Mouse (Mus musculus) midbrain, embryonic 11.5 days (tissue): ENCODE measurements around the gene Agpat4. TPM values are rescaled to one million over a fixed set of nuclear protein-coding genes. Genes with fewer than 3 reads are reported as not detected.
A peak's percentile ranks its signal among the peaks of the same experiment; 100 is the strongest.

Experiments
- ATAC-seq: fragments of 200-750 bp; cut with Nextera tagmentation; 2 replicates; pipeline ENCODE4 v1.8.0; 2017; ENCODE audit warnings: moderate TSS enrichment, moderate library complexity; ENCODE audit not compliant: low FRiP score
- DNase-seq: peaks from one replicate; pipeline ENCODE4 v3.0.0; 2015; ENCODE audit warnings: low spot score; ENCODE audit errors: missing footprints
- H3K27ac ChIP-seq: fragments of 300-500 bp; sonication (generic); 2 replicates; pipeline ENCODE4 v1.5.1; 2014; ENCODE audit warnings: low read depth, low read length
- H3K27me3 ChIP-seq: fragments of 300-500 bp; sonication (generic); 2 replicates; pipeline ENCODE4 v1.6.1; 2014; ENCODE audit warnings: mild to moderate bottlenecking, low read length, moderate library complexity, mixed read lengths; ENCODE audit not compliant: control insufficient read depth, insufficient read depth
- H3K36me3 ChIP-seq: fragments of 300-500 bp; sonication (generic); 2 replicates; pipeline ENCODE4 v1.6.1; 2014; ENCODE audit warnings: mild to moderate bottlenecking, low read length, moderate library complexity, mixed read lengths; ENCODE audit not compliant: control insufficient read depth, insufficient read depth
- H3K4me1 ChIP-seq: fragments of 300-500 bp; sonication (generic); 2 replicates; pipeline ENCODE4 v1.6.1; 2014; ENCODE audit warnings: low read length; ENCODE audit not compliant: control insufficient read depth, insufficient read depth
- H3K4me2 ChIP-seq: fragments of 300-500 bp; sonication (generic); 2 replicates; pipeline ENCODE4 v1.6.1; 2014; ENCODE audit warnings: mild to moderate bottlenecking, moderate library complexity
- H3K4me3 ChIP-seq: fragments of 300-500 bp; sonication (generic); 2 replicates; pipeline ENCODE4 v1.5.1; 2014; ENCODE audit warnings: low read depth, low read length
- H3K9ac ChIP-seq: fragments of 300-500 bp; sonication (generic); 2 replicates; pipeline ENCODE4 v1.6.1; 2014; ENCODE audit warnings: low read length
- H3K9me3 ChIP-seq: fragments of 300-500 bp; sonication (generic); 2 replicates; pipeline ENCODE4 v1.6.1; 2016; ENCODE audit warnings: low read length; ENCODE audit not compliant: control insufficient read depth
- WGBS: fragments of 180-500 bp; shearing (Covaris S2); extraction: QIAGEN DNeasy Blood & Tissue Kit; methylation state at CpG from one replicate; pipeline ENCODE4 v1.1.7; 2014; 5-methylcytosine and 5-hydroxymethylcytosine counted together
- polyA plus RNA-seq: library from polyadenylated mRNA; unstranded; fragments of >200 nt; fragmentation: Nextera tagmentation; extraction: Ambion mirVana; gene quantifications from 2 replicates; pipeline ENCODE4 v1.2.1, GENCODE M21; 2014

Agpat4 gene
- polyA plus RNA-seq, 1 experiment from 2014 or later, result 22.9 TPM

DNA sequence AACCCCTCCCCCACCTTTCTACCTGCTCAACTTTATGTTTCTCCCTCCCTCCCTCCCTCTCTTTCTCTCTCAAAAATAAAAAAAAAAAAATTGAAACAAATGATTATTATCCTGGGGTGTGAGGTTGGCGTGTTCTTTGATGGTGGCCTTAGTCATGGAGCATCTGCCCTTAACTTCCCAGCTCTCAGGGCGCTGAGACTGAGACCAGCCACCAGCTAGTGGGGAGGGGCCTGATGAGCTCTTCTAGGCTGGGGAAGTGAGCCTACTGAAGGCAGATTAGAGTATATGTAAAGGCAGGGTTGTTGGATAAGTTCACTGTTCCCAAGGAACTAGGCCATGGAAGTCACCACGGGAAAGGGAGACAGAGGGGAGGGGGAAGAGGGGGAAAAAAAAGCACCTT, 85.7 kb downstream of the Agpat4 start:
- no peak overlapping the region for H3K27ac ChIP-seq
- no peak overlapping the region for H3K4me3 ChIP-seq
- H3K36me3 ChIP-seq, result no peaks in the 10 kb centered on the region
- ATAC-seq, result no peak
- H3K9ac ChIP-seq, result no peak overlapping the region
- H3K4me1 ChIP-seq, result peaks cover 6% of the 10 kb centered on the region
- no peak for DNase-seq
- H3K27me3 ChIP-seq, result no peaks in the 10 kb centered on the region
- H3K9me3 ChIP-seq, result no peaks in the 10 kb centered on the region
- 81% methylated on average over 3 of the region's 3 CpGs for WGBS
- H3K4me2 ChIP-seq, result no peak overlapping the region

- ATAC-seq (no peak), DNase-seq (no peak)
- Histone ChIP-seq H3K4me3 (no peak overlapping the region), H3K36me3 (no peaks in the 10 kb centered on the region), H3K4me1 (peaks cover 6% of the 10 kb centered on the region), H3K27me3 (no peaks in the 10 kb centered on the region), H3K9me3 (no peaks in the 10 kb centered on the region), H3K27ac (no peak overlapping the region), H3K9ac (no peak overlapping the region), H3K4me2 (no peak overlapping the region)
- WGBS, result 81% methylated on average over 3 of the region's 3 CpGs
Observed at GRCm38 (mm10) chr17:12204689-12205014, 86.1 kb downstream of the Agpat4 start.

GRCm38 (mm10) chr17:12205015-12205693, 86.7 kb downstream of the Agpat4 start:
- no peak overlapping the region for H3K4me2 ChIP-seq
- no peaks in the 10 kb centered on the region for H3K27me3 ChIP-seq
- ATAC-seq, result 0 out of 2 replicates have a peak, but pooled peaks have one; percentile 35
- H3K4me3 ChIP-seq, result no peak overlapping the region
- WGBS, result 86% methylated on average over 10 of the region's 10 CpGs
- H3K9me3 ChIP-seq, result no peaks in the 10 kb centered on the region
- H3K27ac ChIP-seq, result no peak overlapping the region
- DNase-seq, result no peak
- H3K36me3 ChIP-seq, result no peaks in the 10 kb centered on the region
- no peak overlapping the region for H3K9ac ChIP-seq
- H3K4me1 ChIP-seq, result peaks cover 6% of the 10 kb centered on the region

GRCm38 (mm10) chr17:12205694-12206075, 87.2 kb downstream of the Agpat4 start:
- Histone ChIP-seq H3K36me3 (no peaks in the 10 kb centered on the region), H3K27me3 (no peaks in the 10 kb centered on the region), H3K4me2 (no peak overlapping the region), H3K9ac (no peak overlapping the region), H3K4me1 (peaks cover 6% of the 10 kb centered on the region), H3K9me3 (no peaks in the 10 kb centered on the region), H3K27ac (no peak overlapping the region), H3K4me3 (no peak overlapping the region)
- no peak for ATAC-seq
- DNase-seq, result no peak
- WGBS, result 64% methylated on average over 4 of the region's 4 CpGs

- Histone ChIP-seq H3K9me3 (no peaks in the 10 kb centered on the region), H3K4me3 (no peak overlapping the region), H3K36me3 (no peaks in the 10 kb centered on the region), H3K9ac (no peak overlapping the region), H3K27ac (peak overlapping the region; percentile 42; the same call in 1 of the 2 replicates), H3K27me3 (no peaks in the 10 kb centered on the region), H3K4me2 (no peak overlapping the region), H3K4me1 (peaks cover 6% of the 10 kb centered on the region)
- no peak for ATAC-seq
- 79% methylated on average over 3 of the region's 3 CpGs for WGBS
- no peak for DNase-seq
Observed at GRCm38 (mm10) chr17:12206248-12206647, 87.7 kb downstream of the Agpat4 start.

GRCm38 (mm10) chr17:12207022-12207548, 88.6 kb downstream of the Agpat4 start:
- DNase-seq (no peak), ATAC-seq (no peak)
- H3K4me2 ChIP-seq, result no peak overlapping the region
- no peak overlapping the region for H3K27ac ChIP-seq
- no peak overlapping the region for H3K9ac ChIP-seq
- H3K36me3 ChIP-seq, result no peaks in the 10 kb centered on the region
- no peaks in the 10 kb centered on the region for H3K9me3 ChIP-seq
- WGBS, result 61% methylated on average over 1 of the region's 1 CpGs
- no peak overlapping the region for H3K4me3 ChIP-seq
- no peaks in the 10 kb centered on the region for H3K27me3 ChIP-seq
- H3K4me1 ChIP-seq, result peaks cover 6% of the 10 kb centered on the region

- Histone ChIP-seq H3K4me2 (no peak overlapping the region), H3K36me3 (no peaks in the 10 kb centered on the region), H3K9ac (no peak overlapping the region), H3K27me3 (no peaks in the 10 kb centered on the region), H3K4me1 (peaks cover 6% of the 10 kb centered on the region), H3K9me3 (no peaks in the 10 kb centered on the region), H3K27ac (no peak overlapping the region), H3K4me3 (no peak overlapping the region)
- no peak for DNase-seq
- no peak for ATAC-seq
- 87% methylated on average over 4 of the region's 4 CpGs for WGBS
Observed at GRCm38 (mm10) chr17:12209481-12209880, 91.0 kb downstream of the Agpat4 start.

- H3K9ac ChIP-seq, result no peak overlapping the region
- H3K9me3 ChIP-seq, result no peaks in the 10 kb centered on the region
- H3K27me3 ChIP-seq, result no peaks in the 10 kb centered on the region
- no peaks in the 10 kb centered on the region for H3K36me3 ChIP-seq
- DNase-seq (peak; percentile 99), ATAC-seq (peak; percentile 71)
- H3K27ac ChIP-seq, result no peak overlapping the region
- H3K4me1 ChIP-seq, result peaks cover 1% of the 10 kb centered on the region
- H3K4me2 ChIP-seq, result no peak overlapping the region
- WGBS, result 39% methylated on average over 8 of the region's 8 CpGs
- no peak overlapping the region for H3K4me3 ChIP-seq
Observed at GRCm38 (mm10) chr17:12210544-12211132, 92.1 kb downstream of the Agpat4 start.

DNA sequence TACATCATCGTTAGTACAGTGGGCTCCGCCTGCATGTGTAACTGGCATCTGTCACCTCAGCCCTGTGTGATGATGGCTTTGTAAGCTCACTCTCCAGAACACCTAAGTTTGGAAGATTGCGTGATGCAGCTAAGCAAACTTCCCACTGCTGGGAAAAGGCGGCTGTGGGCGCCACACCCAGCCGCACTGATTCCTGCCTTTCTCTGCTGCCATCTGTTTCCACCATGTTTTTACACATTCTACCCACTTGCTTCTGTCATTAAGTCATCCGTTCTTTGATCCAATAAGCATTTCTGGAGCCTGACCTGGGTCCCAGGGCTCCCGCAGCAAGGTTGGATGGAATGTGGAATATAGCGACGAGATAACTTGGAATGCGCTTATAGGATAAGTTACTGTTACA, 93.4 kb downstream of the Agpat4 start:
- Histone ChIP-seq H3K27ac (no peak overlapping the region), H3K9me3 (no peaks in the 10 kb centered on the region), H3K27me3 (no peaks in the 10 kb centered on the region), H3K9ac (no peak overlapping the region), H3K4me2 (no peak overlapping the region), H3K36me3 (peaks cover 6% of the 10 kb centered on the region; the same call in 1 of the 2 replicates), H3K4me1 (no peaks in the 10 kb centered on the region; the same call in 1 of the 2 replicates), H3K4me3 (no peak overlapping the region)
- WGBS, result 92% methylated on average over 11 of the region's 11 CpGs
- DNase-seq, result no peak
- no peak for ATAC-seq
